Mouse (Mus musculus): ENCODE measurements around the gene Ehd1.

Ehd1 gene

GRCm38 (mm10) chr19:6276426-6277421 lies at the start of gene Ehd1:
Ehd1 (plus strand) TSS chr19:6276725.
- DNase-seq (ENCODE audit: low spot score in 2 of 2): peak; percentile 97 to 99

- no peak for DNase-seq (ENCODE audit: low spot score in 2 of 2)
These were observed 49.8 kb upstream of the Ehd1 start for GRCm38 (mm10) chr19:6226763-6227162.

DNA sequence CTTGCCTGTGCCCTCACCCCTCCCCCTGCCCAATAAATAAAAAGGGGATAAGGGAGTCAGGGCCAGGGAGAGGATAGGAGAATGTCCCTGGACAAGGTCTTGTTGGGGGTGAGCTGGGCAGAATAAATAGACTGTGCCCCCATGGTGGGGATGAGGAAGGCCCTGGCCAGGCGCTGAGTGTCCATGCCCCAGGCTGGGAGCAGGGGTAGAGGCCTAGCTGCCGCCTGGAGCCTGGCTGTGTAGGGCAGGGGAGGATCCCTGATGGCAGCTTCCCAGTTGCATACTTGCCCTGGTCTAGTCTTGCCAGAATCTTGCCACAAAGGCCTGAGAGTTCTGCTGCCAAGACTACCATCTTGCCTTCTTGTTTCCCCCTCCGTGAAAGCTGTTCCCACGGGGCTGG lies 48.7 kb upstream of the Ehd1 start:
- DNase-seq (ENCODE audit: low spot score in 2 of 2): no peak

GRCm38 (mm10) chr19:6230411-6230810 lies 46.1 kb upstream of the Ehd1 start:
- DNase-seq (ENCODE audit: low spot score in 2 of 2): no peak

DNA sequence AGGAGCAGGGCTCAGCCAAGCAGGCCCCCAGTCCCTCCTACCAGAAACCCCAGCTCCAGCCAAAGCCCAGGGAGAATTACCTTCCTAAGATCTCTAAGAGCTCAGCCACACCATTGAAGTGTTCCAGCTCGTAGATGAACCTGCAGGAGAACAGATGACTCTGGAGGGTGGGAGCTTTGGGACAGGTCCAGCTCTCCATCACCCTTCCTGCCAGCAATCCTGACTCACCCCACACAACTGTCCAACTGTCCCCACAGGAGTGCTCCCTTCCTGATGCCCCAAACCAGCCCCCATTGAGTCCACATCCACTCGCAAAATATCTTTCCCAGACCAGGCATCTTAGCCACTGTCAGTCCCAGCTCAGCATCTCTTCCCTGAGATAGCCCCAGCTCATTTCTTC lies 45.5 kb upstream of the Ehd1 start:
- no peak for DNase-seq (ENCODE audit: low spot score in 2 of 2)

- peak in 1 of 2 experiments; percentile 15 for DNase-seq (ENCODE audit: low spot score in 2 of 2)
These were observed 42.9 kb upstream of the Ehd1 start for GRCm38 (mm10) chr19:6233647-6234046.

- peak; percentile 77 to 83 for DNase-seq (ENCODE audit: low spot score in 2 of 2)
These were observed 42.0 kb upstream of the Ehd1 start for GRCm38 (mm10) chr19:6234337-6235083.

DNA sequence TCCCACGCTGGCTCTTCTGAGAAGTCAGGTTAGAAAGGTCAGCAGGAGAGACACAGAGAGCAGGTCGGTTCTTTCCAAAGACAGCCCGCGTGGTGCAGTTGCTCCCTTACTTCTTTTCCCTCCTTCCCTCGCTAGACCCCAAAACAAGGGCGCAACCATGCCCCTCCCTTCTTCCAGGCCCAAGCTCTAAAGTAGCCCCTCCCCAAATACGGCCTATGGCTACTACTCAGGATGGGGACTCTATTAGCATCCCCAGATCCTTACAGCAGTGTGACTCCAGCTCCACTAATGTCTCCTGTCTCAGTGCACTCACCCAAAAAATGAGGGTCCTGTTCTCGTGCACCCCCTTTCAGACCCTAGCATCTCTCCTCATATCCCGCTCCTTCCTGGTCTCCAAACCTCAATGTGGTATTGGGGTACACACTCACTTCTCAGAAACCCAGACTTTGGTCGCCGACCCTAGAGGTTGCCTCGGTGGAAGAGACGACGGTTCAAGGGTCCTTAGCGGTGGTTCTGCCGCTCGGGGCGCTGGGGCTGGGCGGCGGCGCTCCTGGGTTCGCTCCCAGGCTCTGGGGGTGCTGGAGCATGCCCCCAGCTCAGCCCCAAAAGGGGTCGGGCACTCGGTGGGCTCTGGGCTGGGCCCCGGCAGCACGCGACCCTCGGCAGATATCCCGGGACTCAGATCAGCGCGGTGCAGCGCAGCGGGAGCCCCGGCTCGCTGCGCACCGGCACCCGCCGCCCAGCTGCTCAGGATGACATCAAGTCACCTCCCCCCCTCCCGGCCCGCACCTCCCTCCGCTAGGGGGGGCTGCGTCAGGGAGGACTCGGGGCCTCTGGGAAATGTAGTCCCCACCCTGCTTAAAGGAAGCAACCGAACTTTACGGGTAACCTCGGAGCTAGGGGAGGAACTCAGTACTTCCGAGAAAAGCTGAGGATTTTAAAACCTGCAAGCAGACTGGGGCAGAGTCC lies 41.2 kb upstream of the Ehd1 start, which contains the start of gene Ppp2r5b:
TSS of gene Ppp2r5b (minus strand) at position 789 of the 969 bp plus-strand sequence.
- peak; percentile 97 to 99 for DNase-seq (ENCODE audit: low spot score in 2 of 2)

DNA sequence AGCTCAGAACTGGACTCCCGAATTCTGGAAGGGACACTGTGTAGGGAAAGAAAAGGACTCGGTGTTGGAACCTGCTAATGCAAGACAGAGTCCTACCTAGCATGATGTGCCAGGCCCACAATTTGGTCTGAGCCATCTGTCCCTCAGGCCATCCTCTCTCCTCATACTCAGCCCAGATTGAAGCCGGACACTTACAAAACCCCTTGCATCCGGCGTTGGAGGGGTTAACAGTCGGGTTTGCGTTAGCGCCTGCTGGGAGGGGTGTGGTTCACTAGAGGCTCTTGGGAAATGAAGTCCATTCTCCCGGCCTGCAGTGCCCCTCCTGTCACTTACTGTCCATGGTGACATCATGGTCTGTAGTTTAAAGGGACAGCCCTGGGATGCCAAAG lies 40.5 kb upstream of the Ehd1 start:
- peak; percentile 87 to 92 for DNase-seq (ENCODE audit: low spot score in 2 of 2)

DNA sequence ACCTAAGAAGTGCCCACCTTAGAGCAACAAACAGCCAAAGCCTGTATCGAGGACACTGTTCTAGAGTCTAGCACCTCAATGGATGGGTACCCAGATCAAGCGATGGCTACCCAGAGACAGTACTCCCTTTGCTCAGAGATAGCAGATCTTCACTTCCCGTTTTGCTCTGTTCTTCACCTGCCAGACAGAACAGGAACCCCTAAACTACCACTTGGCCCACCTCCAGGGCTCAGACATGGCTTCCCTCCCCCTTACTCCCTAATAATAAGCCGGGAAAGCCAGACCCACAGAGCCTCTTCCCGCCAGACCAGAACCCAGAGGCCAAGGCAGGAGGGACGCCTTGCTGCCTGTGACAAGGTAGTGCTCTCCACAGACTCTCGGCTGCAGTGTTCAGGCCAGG lies 39.7 kb upstream of the Ehd1 start:
- DNase-seq (ENCODE audit: low spot score in 2 of 2): peak in 1 of 2 experiments; percentile 17

- DNase-seq (ENCODE audit: low spot score in 2 of 2): no peak
These were observed 37.8 kb upstream of the Ehd1 start for GRCm38 (mm10) chr19:6238740-6239139.

DNA sequence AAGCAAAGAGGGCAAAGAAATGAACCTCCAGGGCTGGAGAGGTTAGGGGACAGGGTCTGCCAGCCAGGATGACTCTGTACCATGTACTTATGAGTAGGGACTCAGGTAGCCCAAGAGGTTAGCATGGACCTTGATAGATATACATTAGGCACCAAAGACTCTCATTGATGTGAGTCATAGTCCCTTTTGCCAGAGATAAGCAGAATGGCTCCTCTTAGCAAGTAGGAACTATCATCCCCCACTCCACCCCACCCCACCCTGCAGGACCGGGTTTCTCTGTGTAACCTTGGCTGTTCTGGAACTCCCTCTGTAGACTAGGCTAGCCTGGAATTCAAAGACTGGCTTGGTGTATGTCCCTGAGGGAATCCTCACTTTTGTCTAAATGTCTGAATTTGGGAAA lies 36.4 kb upstream of the Ehd1 start:
- DNase-seq (ENCODE audit: low spot score in 2 of 2): peak in 1 of 2 experiments; percentile 43

DNA sequence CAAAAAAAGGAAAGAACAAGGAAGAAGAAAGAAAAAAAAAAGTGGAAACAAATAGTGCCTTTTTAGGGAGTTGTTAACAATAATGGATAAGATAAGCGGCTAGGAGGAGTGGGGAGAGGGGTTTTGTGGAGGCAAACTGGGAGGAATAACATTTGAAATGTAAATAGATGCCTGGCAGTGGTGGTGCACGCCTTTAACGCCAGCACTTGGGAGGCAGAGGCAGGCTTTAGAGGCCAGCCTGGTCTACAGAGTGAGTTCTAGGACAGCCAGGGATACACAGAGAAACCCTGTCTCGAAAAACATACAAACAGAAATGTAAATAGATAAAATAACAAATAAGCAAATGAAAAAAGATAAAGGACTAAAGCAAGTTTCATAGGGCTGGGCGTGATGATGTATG lies 35.8 kb upstream of the Ehd1 start:
- DNase-seq (ENCODE audit: low spot score in 2 of 2): peak in 1 of 2 experiments; percentile 12

GRCm38 (mm10) chr19:6241274-6242107 lies 35.0 kb upstream of the Ehd1 start, which contains the start of gene Atg2a:
Atg2a (plus strand) TSS chr19:6241668.
- peak; percentile 99 for DNase-seq (ENCODE audit: low spot score in 2 of 2)

GRCm38 (mm10) chr19:6242281-6242680 lies 34.2 kb upstream of the Ehd1 start:
- DNase-seq (ENCODE audit: low spot score in 2 of 2): peak; percentile 71 to 83

- no peak for DNase-seq (ENCODE audit: low spot score in 2 of 2)
These were observed 33.3 kb upstream of the Ehd1 start for GRCm38 (mm10) chr19:6243226-6243625.

GRCm38 (mm10) chr19:6245806-6246205 lies 30.7 kb upstream of the Ehd1 start:
- no peak for DNase-seq (ENCODE audit: low spot score in 2 of 2)

DNA sequence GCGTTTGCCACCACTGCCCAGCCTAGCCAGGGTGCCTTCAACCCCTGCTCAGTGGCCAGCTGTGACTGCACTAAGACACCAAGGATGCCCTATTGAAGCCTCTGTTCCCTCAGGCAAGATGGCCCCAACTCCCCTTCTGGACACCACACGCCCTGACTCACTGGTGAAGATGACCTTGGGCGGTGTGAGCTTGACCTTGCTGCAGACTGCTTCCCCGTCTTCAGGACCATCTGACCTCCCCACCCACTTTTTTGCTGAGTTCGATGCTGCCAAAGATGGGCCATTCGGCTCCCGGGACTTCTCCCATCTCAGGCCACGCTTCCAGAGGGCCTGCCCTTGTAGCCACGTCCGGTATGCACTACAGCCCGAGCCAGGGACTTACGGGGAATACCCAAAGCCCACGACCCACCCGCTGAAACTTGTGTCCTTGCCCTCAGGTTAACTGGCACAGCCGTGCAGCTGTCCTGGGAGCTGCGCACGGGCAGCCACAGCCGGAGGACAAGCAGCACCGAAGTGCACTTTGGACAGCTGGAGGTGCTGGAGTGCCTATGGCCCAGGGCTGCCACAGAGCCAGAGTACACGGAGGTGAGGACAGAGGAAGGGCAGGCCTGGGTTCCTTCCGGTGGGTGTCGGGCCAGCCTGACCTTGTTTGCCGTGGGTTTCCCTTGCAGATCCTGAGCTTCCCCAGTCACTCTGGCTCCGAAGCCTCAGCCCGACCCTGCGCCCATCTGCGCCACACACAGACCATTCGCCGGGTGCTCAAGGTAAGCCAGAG lies 28.8 kb upstream of the Ehd1 start:
- no peak for DNase-seq (ENCODE audit: low spot score in 2 of 2)

GRCm38 (mm10) chr19:6253021-6253420 lies 23.5 kb upstream of the Ehd1 start:
- no peak for DNase-seq (ENCODE audit: low spot score in 2 of 2)

GRCm38 (mm10) chr19:6260428-6260827 lies 16.1 kb upstream of the Ehd1 start:
- DNase-seq (ENCODE audit: low spot score in 2 of 2): no peak

All from spleen, postnatal 4 days (tissue).